Mouse (Mus musculus) E14TG2a.4 (cell line): ENCODE measurements around the gene Tsnaxip1.
"Not testable (repeated sequence)": the region's sequence is repeated elsewhere in the genome, so short reads cannot be mapped to it uniquely, and the experiment has no call there.

Source experiments
- H3K27me3 ChIP-seq: 2 replicates; pipeline ENCODE4 v1.6.1; 2014; ENCODE audit warnings: low read length, control low read depth; ENCODE audit not compliant: insufficient read depth
- H3K36me3 ChIP-seq: 2 replicates; pipeline ENCODE4 v1.6.1; 2014; ENCODE audit warnings: low read length, control low read depth; ENCODE audit not compliant: insufficient read depth
- H3K4me1 ChIP-seq: replicated peaks from 2 replicates; pipeline ENCODE4 v1.6.1; 2014; ENCODE audit warnings: low read depth, low read length, control low read depth
- H3K4me3 ChIP-seq: replicated peaks from 2 replicates; pipeline ENCODE4 v1.5.1; 2014; ENCODE audit warnings: mild to moderate bottlenecking, low read length
- H3K9me3 ChIP-seq: 2 replicates; pipeline ENCODE4 v1.6.1; 2014; ENCODE audit warnings: low read length, control low read depth
- CTCF ChIP-seq: conservative IDR thresholded peaks from 2 replicates; pipeline ENCODE4 v1.5.1; 2014; ENCODE audit warnings: low read length
- NANOG ChIP-seq: IDR thresholded peaks from 2 replicates; pipeline ENCODE4 v1.6.1; 2014; ENCODE audit warnings: borderline replicate concordance, low read length, mixed read lengths
- POU5F1 ChIP-seq: IDR thresholded peaks from 2 replicates; pipeline ENCODE4 v1.6.1; 2014; ENCODE audit warnings: low read length, borderline replicate concordance

Gene Tsnaxip1

GRCm38 (mm10) chr8:105810245-105810786 is 17.2 kb upstream of the Tsnaxip1 start:
- TF ChIP-seq NANOG (no peak), CTCF (no peak), POU5F1 (no peak)
- H3K36me3 ChIP-seq: peaks cover 37% of the 10 kb centered on the region
- H3K27me3 ChIP-seq: no peaks in the 10 kb centered on the region
- H3K4me1 ChIP-seq: 0 out of 2 replicates have a peak, but pooled peaks cover 3% of the 10 kb centered on the region
- no peaks in the 10 kb centered on the region for H3K9me3 ChIP-seq
- no peak overlapping the region for H3K4me3 ChIP-seq

- no peaks in the 10 kb centered on the region for H3K9me3 ChIP-seq
- H3K4me3 ChIP-seq: no peak overlapping the region
- H3K36me3 ChIP-seq: peaks cover 35% of the 10 kb centered on the region
- TF ChIP-seq POU5F1: no peak
- TF ChIP-seq CTCF: no peak
- TF ChIP-seq NANOG: no peak
- H3K4me1 ChIP-seq: 0 out of 2 replicates have a peak, but pooled peaks cover 3% of the 10 kb centered on the region
- no peaks in the 10 kb centered on the region for H3K27me3 ChIP-seq
These were observed 16.5 kb upstream of the Tsnaxip1 start for GRCm38 (mm10) chr8:105811061-105811460.

- Histone ChIP-seq H3K9me3 (no peaks in the 10 kb centered on the region), H3K36me3 (peaks cover 35% of the 10 kb centered on the region), H3K4me1 (0 out of 2 replicates have a peak, but pooled peaks cover 3% of the 10 kb centered on the region), H3K4me3 (no peak overlapping the region), H3K27me3 (no peaks in the 10 kb centered on the region)
- TF ChIP-seq NANOG: no peak
- TF ChIP-seq CTCF: no peak
- TF ChIP-seq POU5F1: no peak
These were observed 16.0 kb upstream of the Tsnaxip1 start for GRCm38 (mm10) chr8:105811543-105811942.

- Histone ChIP-seq H3K4me1 (peaks cover 5% of the 10 kb centered on the region; the same call in 1 of the 2 replicates), H3K9me3 (no peaks in the 10 kb centered on the region), H3K4me3 (no peak overlapping the region), H3K36me3 (peaks cover 35% of the 10 kb centered on the region), H3K27me3 (no peaks in the 10 kb centered on the region)
- TF ChIP-seq NANOG: no peak
- TF ChIP-seq CTCF: no peak
- no peak for TF ChIP-seq POU5F1
These were observed 15.0 kb upstream of the Tsnaxip1 start for GRCm38 (mm10) chr8:105812511-105812910.

- H3K4me1 ChIP-seq: peaks cover 5% of the 10 kb centered on the region; the same call in 1 of the 2 replicates
- TF ChIP-seq CTCF (no peak), POU5F1 (no peak)
- no peak overlapping the region for H3K4me3 ChIP-seq
- peaks cover 39% of the 10 kb centered on the region for H3K36me3 ChIP-seq
- no peaks in the 10 kb centered on the region for H3K27me3 ChIP-seq
- H3K9me3 ChIP-seq: no peaks in the 10 kb centered on the region
These were observed 14.3 kb upstream of the Tsnaxip1 start for GRCm38 (mm10) chr8:105813241-105813640.

GRCm38 (mm10) chr8:105819659-105820058 is 7.9 kb upstream of the Tsnaxip1 start:
- H3K36me3 ChIP-seq: peaks cover 59% of the 10 kb centered on the region
- no peak for TF ChIP-seq POU5F1
- no peak for TF ChIP-seq NANOG
- no peak for TF ChIP-seq CTCF
- no peak overlapping the region for H3K4me3 ChIP-seq
- no peaks in the 10 kb centered on the region for H3K9me3 ChIP-seq
- H3K27me3 ChIP-seq: no peaks in the 10 kb centered on the region
- peaks cover 9% of the 10 kb centered on the region for H3K4me1 ChIP-seq

- TF ChIP-seq NANOG (no peak), POU5F1 (no peak), CTCF (no peak)
- H3K36me3 ChIP-seq: peaks cover 65% of the 10 kb centered on the region
- H3K4me1 ChIP-seq: peaks cover 21% of the 10 kb centered on the region
These were observed 6.6 kb upstream of the Tsnaxip1 start for GRCm38 (mm10) chr8:105820925-105821324.

GRCm38 (mm10) chr8:105825506-105825905 is 2.0 kb upstream of the Tsnaxip1 start:
- peaks cover 46% of the 10 kb centered on the region for H3K36me3 ChIP-seq
- peaks cover 29% of the 10 kb centered on the region for H3K4me1 ChIP-seq
- peak overlapping the region; percentile 99 for H3K4me3 ChIP-seq
- H3K9me3 ChIP-seq: no peaks in the 10 kb centered on the region
- TF ChIP-seq NANOG (no peak), CTCF (no peak), POU5F1 (no peak)
- H3K27me3 ChIP-seq: no peaks in the 10 kb centered on the region

More at GRCm38 (mm10) chr8:105820925-105821324, 6.6 kb upstream of the Tsnaxip1 start:
- Histone ChIP-seq H3K9me3 (no peaks in the 10 kb centered on the region), H3K4me3 (no peak overlapping the region), H3K27me3 (no peaks in the 10 kb centered on the region)

GRCm38 (mm10) chr8:105826379-105826778 is 1.2 kb upstream of the Tsnaxip1 start:
- Histone ChIP-seq H3K27me3 (no peaks in the 10 kb centered on the region), H3K4me3 (peak overlapping the region; percentile 99), H3K36me3 (peaks cover 37% of the 10 kb centered on the region), H3K9me3 (no peaks in the 10 kb centered on the region), H3K4me1 (peaks cover 29% of the 10 kb centered on the region)
- TF ChIP-seq CTCF (no peak), POU5F1 (no peak), NANOG (no peak)

- not testable (repeated sequence) for H3K4me3 ChIP-seq, H3K36me3 ChIP-seq, H3K9me3 ChIP-seq, H3K4me1 ChIP-seq, H3K27me3 ChIP-seq
These were observed 6.2 kb downstream of the Tsnaxip1 start for GRCm38 (mm10) chr8:105833740-105834139.
